Mouse (Mus musculus) hindbrain, embryonic 16.5 days (tissue): ENCODE measurements at regions not wholly inside any gene's neighbourhood (a gene's known extent, or its start where the extent isn't known, plus 50 kb on each side); places are given as distances from the start of the nearest gene placed in this dataset.

Experiments used
- ATAC-seq: fragments of 200-750 bp; cut with Nextera tagmentation; 2 replicates; pipeline ENCODE4 v1.8.0; 2017; ENCODE audit warnings: moderate TSS enrichment, moderate library complexity
- H3K27ac ChIP-seq: fragments of 300-500 bp; sonication (generic); 2 replicates; pipeline ENCODE4 v1.5.1; 2014; ENCODE audit warnings: low read depth, mild to moderate bottlenecking, control low read depth, low read length, moderate library complexity
- H3K27me3 ChIP-seq: fragments of 300-500 bp; sonication (generic); replicated peaks from 2 replicates; pipeline ENCODE4 v1.6.1; 2014; ENCODE audit warnings: low read length; ENCODE audit not compliant: control insufficient read depth, insufficient read depth
- H3K36me3 ChIP-seq: fragments of 300-500 bp; sonication (generic); 2 replicates; pipeline ENCODE4 v1.6.1; 2014; ENCODE audit warnings: mild to moderate bottlenecking, low read length, moderate library complexity, mixed read lengths; ENCODE audit not compliant: control insufficient read depth, insufficient read depth
- H3K4me1 ChIP-seq: fragments of 300-500 bp; sonication (generic); 2 replicates; pipeline ENCODE4 v1.6.1; 2014; ENCODE audit warnings: low read depth, low read length; ENCODE audit not compliant: control insufficient read depth, insufficient read depth
- H3K4me2 ChIP-seq: fragments of 300-500 bp; sonication (generic); 2 replicates; pipeline ENCODE4 v1.6.1; 2014; ENCODE audit warnings: mild to moderate bottlenecking, low read length, control low read depth, moderate library complexity
- H3K4me3 ChIP-seq: fragments of 300-500 bp; sonication (generic); 2 replicates; pipeline ENCODE4 v1.5.1; 2014; ENCODE audit warnings: mild to moderate bottlenecking, low read length, control low read depth, moderate library complexity
- H3K9ac ChIP-seq: fragments of 300-500 bp; sonication (generic); 2 replicates; pipeline ENCODE4 v1.6.1; 2014; ENCODE audit warnings: low read depth, mild to moderate bottlenecking, control low read depth, low read length, moderate library complexity
- H3K9me3 ChIP-seq: fragments of 300-500 bp; sonication (generic); 2 replicates; pipeline ENCODE4 v1.6.1; 2014; ENCODE audit warnings: mild to moderate bottlenecking, low read length, moderate library complexity; ENCODE audit not compliant: control insufficient read depth
- WGBS: fragments of 180-500 bp; shearing (Covaris S2); extraction: QIAGEN DNeasy Blood & Tissue Kit; methylation state at CpG from one replicate; pipeline ENCODE4 v1.1.7; 2014; 5-methylcytosine and 5-hydroxymethylcytosine counted together

DNA sequence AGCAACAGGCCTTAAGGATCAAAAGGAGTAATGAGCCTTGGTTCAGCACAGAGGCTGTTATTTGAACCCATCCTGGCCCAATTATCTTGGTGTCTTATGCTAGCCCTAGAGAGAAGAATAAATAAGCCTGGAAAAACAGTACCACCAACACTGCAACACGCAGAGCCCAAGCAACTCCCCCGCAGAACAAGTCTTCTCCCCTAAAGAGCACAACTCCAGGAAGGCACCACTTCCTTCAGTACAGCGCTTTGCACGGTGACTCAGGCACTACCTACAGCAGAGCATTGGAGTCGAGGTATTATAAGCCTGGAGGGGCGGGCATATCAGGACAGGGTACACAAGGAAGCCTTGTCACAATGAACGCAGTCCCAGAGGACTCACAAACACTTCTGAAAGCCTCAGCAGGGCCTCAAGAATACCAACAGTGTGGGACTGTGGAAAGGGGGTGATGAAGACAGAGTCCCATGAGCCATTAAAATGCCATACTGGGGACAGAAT, 62.9 kb upstream of the Arhgap5 start:
- ATAC-seq: no peak
- Histone ChIP-seq H3K9ac (no peak overlapping the region), H3K36me3 (no peaks in the 10 kb centered on the region), H3K9me3 (no peaks in the 10 kb centered on the region), H3K4me2 (no peak overlapping the region), H3K4me3 (no peak overlapping the region), H3K27me3 (no peaks in the 10 kb centered on the region), H3K27ac (no peak overlapping the region), H3K4me1 (peaks cover 1% of the 10 kb centered on the region; the same call in 1 of the 2 replicates)
- 78% methylated on average over 7 of the region's 7 CpGs for WGBS

DNA sequence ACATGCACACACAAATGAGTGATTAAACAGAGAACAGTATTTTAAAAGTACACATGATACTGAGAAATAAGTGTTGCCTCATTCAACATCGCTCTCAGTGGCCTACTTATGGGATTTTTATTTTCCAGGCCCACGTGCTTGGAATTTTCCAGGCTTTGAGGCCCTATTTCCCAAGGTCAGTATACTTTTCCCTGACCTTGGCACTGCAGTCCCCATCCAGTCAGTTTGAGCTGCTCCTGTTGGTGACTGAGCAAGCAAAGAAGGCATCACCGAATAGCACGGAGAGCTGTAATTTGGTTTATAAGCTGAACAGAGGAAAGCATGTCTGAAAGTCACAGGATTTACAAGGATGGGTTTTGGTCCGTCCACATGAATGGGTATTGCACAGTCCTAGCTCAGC, 61.4 kb upstream of the Arhgap5 start:
- WGBS: 92% methylated on average over 5 of the region's 5 CpGs
- no peaks in the 10 kb centered on the region for H3K36me3 ChIP-seq
- no peak overlapping the region for H3K9ac ChIP-seq
- no peak overlapping the region for H3K4me3 ChIP-seq
- H3K9me3 ChIP-seq: no peaks in the 10 kb centered on the region
- no peak for ATAC-seq
- no peaks in the 10 kb centered on the region for H3K27me3 ChIP-seq
- no peak overlapping the region for H3K4me2 ChIP-seq
- H3K27ac ChIP-seq: no peak overlapping the region
- H3K4me1 ChIP-seq: no peaks in the 10 kb centered on the region

DNA sequence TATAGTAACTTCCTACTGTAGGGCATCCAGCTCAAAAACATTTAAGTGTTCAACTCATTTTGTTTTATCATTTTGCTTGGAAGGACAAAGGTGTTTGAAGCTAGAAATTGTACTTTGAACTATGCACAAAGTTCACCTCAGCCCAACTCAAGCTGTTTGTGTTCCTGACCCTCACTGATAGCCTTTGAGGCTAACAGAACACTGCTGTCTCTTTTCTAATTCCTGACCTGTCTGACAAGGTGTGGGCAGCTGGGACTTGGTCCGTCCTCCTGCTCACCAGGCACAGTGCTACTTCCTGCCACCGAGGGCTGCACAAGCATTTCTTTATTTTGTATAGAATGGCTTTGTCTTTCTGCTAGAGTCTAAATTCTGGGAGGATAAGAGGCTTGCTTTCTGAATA, 58.0 kb upstream of the Arhgap5 start:
- Histone ChIP-seq H3K36me3 (no peaks in the 10 kb centered on the region), H3K4me3 (no peak overlapping the region), H3K27ac (no peak overlapping the region), H3K9me3 (no peaks in the 10 kb centered on the region), H3K9ac (no peak overlapping the region), H3K27me3 (no peaks in the 10 kb centered on the region), H3K4me2 (no peak overlapping the region), H3K4me1 (no peaks in the 10 kb centered on the region)
- WGBS: 58% methylated on average over 2 of the region's 2 CpGs
- no peak for ATAC-seq

DNA sequence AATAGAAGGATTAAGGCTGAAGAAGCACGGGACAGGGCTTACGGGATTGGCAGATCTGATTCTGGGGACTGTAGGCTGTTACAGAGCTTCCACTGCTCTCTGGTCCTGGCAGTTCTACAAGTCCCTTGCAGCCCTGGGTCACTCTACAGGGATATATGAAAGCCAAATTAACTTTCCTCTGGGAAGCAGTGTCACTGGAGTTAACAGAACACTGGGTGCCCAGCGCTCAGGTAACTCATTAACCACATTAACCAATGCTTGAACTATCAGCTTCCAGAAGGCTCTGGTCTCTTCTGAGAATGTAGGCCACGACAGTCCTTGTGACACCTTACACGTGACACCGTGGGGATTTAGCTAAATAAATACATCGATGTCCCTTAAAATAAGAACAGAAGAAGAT, 57.3 kb upstream of the Arhgap5 start:
- H3K4me3 ChIP-seq: no peak overlapping the region
- 82% methylated on average over 7 of the region's 7 CpGs for WGBS
- H3K27me3 ChIP-seq: no peaks in the 10 kb centered on the region
- no peaks in the 10 kb centered on the region for H3K9me3 ChIP-seq
- H3K36me3 ChIP-seq: no peaks in the 10 kb centered on the region
- H3K9ac ChIP-seq: no peak overlapping the region
- H3K4me2 ChIP-seq: no peak overlapping the region
- no peaks in the 10 kb centered on the region for H3K4me1 ChIP-seq
- ATAC-seq: no peak
- H3K27ac ChIP-seq: no peak overlapping the region

DNA sequence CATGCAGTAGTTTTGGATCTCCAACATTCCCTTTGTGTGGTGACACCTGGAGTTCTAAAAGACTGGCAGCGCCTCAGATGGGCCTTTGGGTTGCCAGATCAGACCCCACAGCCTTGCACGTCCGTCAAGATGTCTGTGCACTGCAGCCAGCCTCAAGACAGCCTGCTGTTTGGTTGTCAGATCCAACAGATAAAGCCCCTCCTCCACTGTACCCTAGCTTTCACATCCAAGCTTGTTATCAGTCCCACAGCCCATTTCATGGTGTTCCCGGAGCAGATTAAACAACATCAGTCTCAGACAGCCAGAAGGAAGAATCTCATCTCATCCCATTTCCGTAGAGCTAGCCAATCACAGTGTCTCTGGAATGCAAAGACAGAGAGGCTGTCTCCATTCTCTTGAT, 56.3 kb upstream of the Arhgap5 start:
- H3K4me3 ChIP-seq: no peak overlapping the region
- H3K36me3 ChIP-seq: no peaks in the 10 kb centered on the region
- H3K4me2 ChIP-seq: no peak overlapping the region
- H3K27ac ChIP-seq: no peak overlapping the region
- H3K9me3 ChIP-seq: no peaks in the 10 kb centered on the region
- no peaks in the 10 kb centered on the region for H3K27me3 ChIP-seq
- ATAC-seq: no peak
- no peak overlapping the region for H3K9ac ChIP-seq
- WGBS: 67% methylated on average over 5 of the region's 5 CpGs
- H3K4me1 ChIP-seq: no peaks in the 10 kb centered on the region

DNA sequence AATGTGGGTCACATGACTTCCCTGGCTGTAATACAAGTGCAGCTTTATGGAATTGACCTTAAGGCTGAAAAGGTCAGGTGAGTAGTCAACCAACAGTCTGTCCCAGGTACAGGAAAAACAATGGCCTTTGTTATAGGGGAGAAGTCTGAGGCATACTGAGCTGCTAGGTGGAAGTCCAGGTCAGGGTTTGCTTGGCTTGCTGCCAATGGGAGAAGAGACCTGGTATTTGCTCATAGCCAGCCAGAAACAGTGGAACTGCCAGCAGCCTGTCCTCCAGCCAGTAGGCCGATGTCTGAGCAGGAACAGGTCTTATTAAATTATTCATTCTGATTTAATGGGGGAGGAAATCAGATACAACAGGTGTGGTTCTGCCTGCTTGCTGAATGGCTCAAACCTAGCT, 55.6 kb upstream of the Arhgap5 start:
- H3K4me2 ChIP-seq: no peak overlapping the region
- H3K4me1 ChIP-seq: no peaks in the 10 kb centered on the region
- no peak for ATAC-seq
- H3K27ac ChIP-seq: no peak overlapping the region
- H3K9ac ChIP-seq: no peak overlapping the region
- WGBS: 65% methylated on average over 1 of the region's 1 CpGs
- H3K9me3 ChIP-seq: no peaks in the 10 kb centered on the region
- H3K4me3 ChIP-seq: no peak overlapping the region
- H3K36me3 ChIP-seq: no peaks in the 10 kb centered on the region
- H3K27me3 ChIP-seq: no peaks in the 10 kb centered on the region

DNA sequence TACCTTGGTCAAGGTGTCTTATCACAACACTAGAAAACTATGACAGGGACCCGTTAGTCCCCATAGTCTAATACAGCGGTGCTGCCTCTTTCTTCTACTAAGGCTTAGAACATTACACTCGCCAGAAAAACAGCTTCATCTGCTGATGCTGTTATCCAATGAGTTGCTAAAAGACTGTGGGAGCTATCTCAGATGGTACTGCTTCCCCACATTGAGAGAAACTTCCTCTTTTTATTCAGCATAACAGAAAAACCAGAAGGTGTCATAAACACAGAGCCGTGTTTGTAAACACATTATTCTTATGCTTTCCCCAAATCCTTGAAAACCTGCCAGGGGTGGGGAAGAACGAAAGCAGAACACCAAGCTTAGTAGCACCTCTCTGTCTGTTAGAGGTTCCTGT, 49.9 kb upstream of the Arhgap5 start:
- H3K9ac ChIP-seq: no peak overlapping the region
- peaks cover 3% of the 10 kb centered on the region; the same call in 1 of the 2 replicates for H3K9me3 ChIP-seq
- H3K36me3 ChIP-seq: no peaks in the 10 kb centered on the region
- H3K4me3 ChIP-seq: no peak overlapping the region
- no peak overlapping the region for H3K4me2 ChIP-seq
- ATAC-seq: no peak
- no peak overlapping the region for H3K27ac ChIP-seq
- H3K27me3 ChIP-seq: no peaks in the 10 kb centered on the region
- no peaks in the 10 kb centered on the region for H3K4me1 ChIP-seq
- 91% methylated on average over 5 of the region's 5 CpGs for WGBS
